Mouse (Mus musculus) spleen, postnatal 4 days (tissue): ENCODE measurements around the gene Mob3a.

Experiments used
- DNase-seq, 2 experiments: peaks; one replicate each; pipeline ENCODE4 v3.0.0; 2022; ENCODE audit warnings: low spot score in 2 of 2

Gene Mob3a

GRCm38 (mm10) chr10:80701721-80702535 lies at the start of gene Mob3a, which contains the start of gene Izumo4:
Gene Mob3a (minus strand): TSS chr10:80701977.
Gene Izumo4 (plus strand): TSS chr10:80702184.
- DNase-seq: peak; percentile 97 to 98

- peak in 1 of 2 experiments; percentile 20 for DNase-seq
Measured at GRCm38 (mm10) chr10:80751188-80751832, 49.5 kb upstream of the Mob3a start.

GRCm38 (mm10) chr10:80748609-80749008 lies 46.8 kb upstream of the Mob3a start:
- DNase-seq: peak; percentile 52 to 81

DNA sequence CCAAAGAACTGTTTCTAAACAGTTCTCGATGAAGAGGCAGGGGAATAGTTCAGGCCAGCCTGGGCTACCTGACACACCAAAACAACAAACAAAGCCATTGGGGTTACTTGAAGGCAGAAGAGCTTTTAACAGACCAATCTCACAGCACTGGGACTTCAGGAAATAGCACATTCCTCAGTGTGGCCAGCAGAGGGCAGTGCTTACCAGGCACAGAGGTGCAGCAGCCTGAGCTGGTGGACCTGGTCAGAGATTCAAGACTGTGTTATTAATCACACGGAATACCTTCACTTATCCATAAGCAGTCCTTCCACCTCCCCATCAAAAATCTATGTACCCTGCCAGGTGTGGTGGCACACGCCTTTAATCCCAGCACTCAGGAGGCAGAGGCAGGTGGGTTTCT lies 45.6 kb upstream of the Mob3a start:
- DNase-seq: peak; percentile 76 to 92

GRCm38 (mm10) chr10:80744262-80744661 lies 42.5 kb upstream of the Mob3a start:
- peak; percentile 70 to 82 for DNase-seq

GRCm38 (mm10) chr10:80742180-80742978 lies 40.6 kb upstream of the Mob3a start, which contains the start of gene Ap3d1:
Gene Ap3d1 (minus strand): TSS chr10:80742264.
- DNase-seq: peak; percentile 99

GRCm38 (mm10) chr10:80741634-80742179 lies 39.9 kb upstream of the Mob3a start:
- no peak for DNase-seq

DNA sequence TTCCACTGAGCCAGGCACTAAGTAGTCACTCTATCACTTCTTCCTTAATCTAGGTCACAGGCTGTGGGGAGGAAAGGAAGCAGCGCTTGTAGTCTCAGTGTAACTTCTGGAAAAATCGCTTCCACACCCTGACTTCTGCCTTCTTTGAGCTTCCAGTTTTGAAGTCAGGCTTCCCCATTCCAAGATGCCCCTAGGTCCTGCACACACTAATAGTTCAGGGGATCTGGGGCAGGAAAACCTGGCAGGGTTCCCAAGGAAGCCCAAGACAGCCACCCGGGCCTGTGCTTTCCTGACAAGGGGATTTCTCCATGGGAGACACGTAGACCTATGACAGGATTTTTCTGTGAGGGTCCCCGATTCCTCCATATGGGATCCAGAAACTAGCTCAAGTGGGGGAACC lies 39.4 kb upstream of the Mob3a start:
- DNase-seq: no peak

DNA sequence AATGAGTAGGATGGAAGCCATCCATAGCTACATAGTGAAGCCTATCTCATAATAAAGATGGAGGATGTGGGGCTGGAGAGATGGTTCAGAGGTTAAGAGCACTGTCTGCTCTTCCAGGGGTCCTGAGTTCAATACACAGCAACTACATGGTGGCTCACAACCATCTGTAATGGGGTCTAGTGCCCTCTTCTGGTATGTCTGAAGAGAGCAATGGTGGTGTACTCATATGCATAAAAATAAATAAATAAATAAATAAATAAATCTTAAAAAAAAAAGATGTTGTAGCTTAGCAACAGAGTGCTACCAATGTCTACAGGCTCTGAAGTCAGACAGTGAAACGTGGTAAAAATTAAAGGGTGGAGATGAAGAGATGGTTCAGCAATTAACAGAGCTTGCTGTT lies 36.9 kb upstream of the Mob3a start:
- DNase-seq: no peak

- no peak for DNase-seq
Measured at GRCm38 (mm10) chr10:80736731-80737130, 35.0 kb upstream of the Mob3a start.

DNA sequence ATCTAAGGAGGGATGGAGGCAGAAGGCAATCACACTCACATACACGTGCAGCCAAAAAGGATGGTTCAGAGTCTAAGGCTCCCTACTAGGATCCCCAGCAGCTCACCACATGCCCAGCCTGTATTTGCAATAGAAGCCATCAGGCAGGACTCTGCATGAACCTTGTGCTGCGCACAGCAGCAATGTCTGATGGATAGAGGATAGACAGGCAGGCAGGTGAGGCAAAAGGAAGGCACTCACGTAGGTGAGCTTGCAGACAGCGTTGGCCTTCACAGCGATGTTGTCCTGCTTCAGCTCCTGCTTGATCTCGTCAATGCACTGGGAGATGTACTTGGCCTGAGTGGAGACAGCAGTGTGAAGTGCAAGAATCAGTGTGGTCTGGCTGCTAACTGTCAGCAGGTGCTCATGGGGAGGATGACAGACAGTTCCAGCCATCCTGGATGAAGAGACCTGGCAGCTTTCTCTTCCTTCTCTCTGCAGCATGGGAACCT lies 30.9 kb upstream of the Mob3a start:
- DNase-seq: no peak

GRCm38 (mm10) chr10:80727369-80728127 lies 25.8 kb upstream of the Mob3a start:
- no peak for DNase-seq

- no peak for DNase-seq
Measured at GRCm38 (mm10) chr10:80717281-80717680, 15.5 kb upstream of the Mob3a start.

GRCm38 (mm10) chr10:80710834-80711233 lies 9.1 kb upstream of the Mob3a start:
- DNase-seq: no peak

DNA sequence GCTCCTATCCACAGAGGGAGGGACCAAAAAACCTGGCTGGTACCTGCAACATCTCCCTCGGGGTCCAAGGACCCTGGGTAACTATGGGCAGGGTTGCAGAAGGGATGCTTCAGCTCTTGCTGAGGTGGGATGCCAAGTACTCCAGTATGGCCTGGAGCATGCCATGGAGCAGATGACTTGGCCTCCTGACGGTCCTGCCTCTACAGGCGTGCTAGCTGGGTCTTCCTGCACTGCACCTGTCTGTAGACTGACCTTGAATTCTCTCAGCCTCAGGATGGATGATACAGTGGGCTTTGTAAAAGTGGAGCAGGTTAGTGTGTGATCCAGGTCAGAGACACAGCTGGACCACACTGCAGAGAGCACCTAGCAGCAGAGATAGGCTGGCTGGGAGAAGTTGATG lies 3.7 kb upstream of the Mob3a start:
- no peak for DNase-seq

DNA sequence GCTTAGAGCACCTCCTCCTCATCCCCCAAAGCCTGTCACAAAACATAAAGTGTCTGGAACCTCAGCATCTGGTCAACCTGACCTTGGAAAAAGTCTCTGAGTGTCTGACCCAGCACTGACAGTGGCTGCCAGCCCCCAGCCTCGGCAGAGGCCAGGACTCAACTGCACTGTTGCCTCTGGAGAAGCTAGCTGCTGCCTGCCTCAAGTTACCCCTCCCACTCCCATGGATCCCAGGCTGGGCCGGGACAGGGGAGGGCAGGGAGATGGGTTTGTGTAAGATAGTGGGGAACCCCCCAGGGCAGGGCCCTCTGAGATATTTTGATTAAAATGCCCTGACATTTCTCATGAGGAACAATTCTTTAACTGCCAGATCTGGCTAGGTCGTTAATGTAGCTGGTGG lies 3.3 kb upstream of the Mob3a start:
- DNase-seq: no peak

- no peak for DNase-seq
Measured at GRCm38 (mm10) chr10:80704418-80704817, 2.6 kb upstream of the Mob3a start.

DNA sequence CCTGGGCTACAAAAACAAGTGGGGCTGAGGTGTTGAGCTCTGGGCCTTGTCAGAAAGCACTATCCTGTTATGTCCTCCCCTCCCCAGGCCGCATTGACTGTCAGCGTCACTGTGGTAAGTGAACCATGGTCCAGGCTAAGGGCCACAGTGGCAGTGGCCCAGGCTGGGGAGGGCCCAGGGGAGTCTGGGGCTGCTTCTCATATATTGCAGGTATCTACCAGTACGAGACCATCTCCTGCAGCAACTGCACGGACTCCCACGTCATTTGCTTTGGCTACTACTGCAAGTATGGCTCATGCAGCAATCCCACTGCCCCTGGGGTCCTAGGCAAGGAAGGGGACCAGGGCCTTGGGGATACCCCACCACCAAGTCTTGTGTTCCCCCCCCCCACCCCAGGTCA lies 1.9 kb upstream of the Mob3a start:
- DNase-seq: no peak

- DNase-seq: peak; percentile 96 to 97
Measured at GRCm38 (mm10) chr10:80702536-80703390, 986 bp upstream of the Mob3a start.

GRCm38 (mm10) chr10:80700732-80701131 lies 1.0 kb downstream of the Mob3a start:
- peak in 1 of 2 experiments; percentile 34 for DNase-seq
